Mouse (Mus musculus) neural tube, embryonic 13.5 days (tissue): ENCODE measurements around the gene Hspb11. TPM values are rescaled to one million over a fixed set of nuclear protein-coding genes. Genes with fewer than 3 reads are reported as not detected.

ENCODE experiments used
- ATAC-seq: fragments of 200-750 bp; cut with Nextera tagmentation; 2 replicates; pipeline ENCODE4 v1.8.0; 2017; ENCODE audit warnings: low read depth, mild to moderate bottlenecking, moderate TSS enrichment, moderate library complexity
- H3K27ac ChIP-seq: fragments of 300-500 bp; sonication (generic); replicated peaks from 2 replicates; pipeline ENCODE4 v1.5.1; 2015; ENCODE audit warnings: moderate library complexity, mild to moderate bottlenecking, inconsistent platforms
- H3K27me3 ChIP-seq: fragments of 300-500 bp; sonication (generic); 2 replicates; pipeline ENCODE4 v1.6.1; 2015; ENCODE audit warnings: mild to moderate bottlenecking, inconsistent platforms
- H3K36me3 ChIP-seq: fragments of 300-500 bp; sonication (generic); 2 replicates; pipeline ENCODE4 v1.6.1; 2015; ENCODE audit warnings: mild to moderate bottlenecking, inconsistent platforms
- H3K4me1 ChIP-seq: fragments of 300-500 bp; sonication (generic); replicated peaks from 2 replicates; pipeline ENCODE4 v1.6.1; 2015; ENCODE audit warnings: inconsistent platforms
- H3K4me2 ChIP-seq: fragments of 300-500 bp; sonication (generic); 2 replicates; pipeline ENCODE4 v1.6.1; 2015; ENCODE audit warnings: inconsistent platforms, mild to moderate bottlenecking, moderate library complexity
- H3K4me3 ChIP-seq: fragments of 300-500 bp; sonication (generic); 2 replicates; pipeline ENCODE4 v1.5.1; 2015; ENCODE audit warnings: mild to moderate bottlenecking, inconsistent platforms
- H3K9ac ChIP-seq: fragments of 300-500 bp; sonication (generic); 2 replicates; pipeline ENCODE4 v1.6.1; 2015; ENCODE audit warnings: moderate library complexity, mild to moderate bottlenecking, inconsistent platforms
- H3K9me3 ChIP-seq: fragments of 300-500 bp; sonication (generic); 2 replicates; pipeline ENCODE4 v1.6.1; 2016; ENCODE audit warnings: inconsistent platforms
- WGBS: fragments of 180-500 bp; shearing (Covaris S2); methylation state at CpG from one replicate; pipeline ENCODE4 v1.1.7; 2015; 5-methylcytosine and 5-hydroxymethylcytosine counted together
- polyA plus RNA-seq: library from polyadenylated mRNA; unstranded; fragments of >200 nt; fragmentation: Nextera tagmentation; extraction: Ambion mirVana; gene quantifications from 2 replicates; pipeline ENCODE4 v1.2.1, GENCODE M21; 2015

Hspb11 gene
- polyA plus RNA-seq, 1 experiment from 2014 or later = 47.1 TPM

DNA sequence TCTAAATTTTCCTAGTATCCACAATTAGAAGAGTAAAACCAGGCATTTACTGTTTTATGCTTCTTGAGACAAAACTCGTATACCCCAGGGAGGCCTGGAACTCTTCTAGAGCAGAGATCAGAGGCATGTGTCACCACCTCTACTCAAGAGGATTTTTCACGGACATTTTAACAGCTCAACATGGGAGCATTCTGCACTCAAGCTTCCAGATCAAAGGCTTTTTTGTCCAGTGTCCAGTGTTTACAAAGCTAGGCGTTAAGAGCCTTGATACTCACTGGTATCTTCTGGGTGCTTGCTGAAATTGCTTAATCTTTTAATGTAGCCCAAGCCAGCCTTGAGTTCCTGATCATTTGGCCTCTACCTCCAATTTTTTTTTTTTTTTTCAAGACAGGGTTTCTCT lies 21.2 kb upstream of the Hspb11 start:
- Histone ChIP-seq H3K9ac (no peak overlapping the region), H3K4me3 (no peak overlapping the region), H3K27me3 (no peaks in the 10 kb centered on the region), H3K4me2 (no peak overlapping the region), H3K4me1 (no peaks in the 10 kb centered on the region), H3K9me3 (no peaks in the 10 kb centered on the region), H3K36me3 (peaks cover 56% of the 10 kb centered on the region), H3K27ac (no peak overlapping the region)
- no peak for ATAC-seq
- WGBS = 52% methylated on average over 3 of the region's 3 CpGs

DNA sequence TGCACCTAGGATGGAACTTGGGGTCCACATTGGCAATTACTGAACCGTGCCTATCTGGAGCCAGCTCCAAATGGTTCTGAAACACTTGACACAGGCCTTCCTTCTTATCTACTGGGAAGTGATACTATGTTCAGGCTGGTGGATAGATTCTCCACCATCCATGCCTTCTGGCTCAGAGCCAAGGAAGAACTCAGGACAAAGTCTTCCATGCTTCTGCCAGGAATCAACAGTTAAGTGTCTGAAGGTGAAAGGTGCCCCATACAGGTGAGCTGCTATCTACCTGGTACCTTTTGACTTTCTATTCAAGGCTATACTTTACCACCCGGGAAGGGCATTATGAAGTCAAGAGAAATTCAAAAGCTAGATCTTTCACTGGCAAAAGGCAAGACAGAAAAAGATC lies 15.1 kb upstream of the Hspb11 start:
- H3K36me3 ChIP-seq = peaks cover 93% of the 10 kb centered on the region
- WGBS = 94% methylated on average over 2 of the region's 2 CpGs
- no peak overlapping the region for H3K4me3 ChIP-seq

DNA sequence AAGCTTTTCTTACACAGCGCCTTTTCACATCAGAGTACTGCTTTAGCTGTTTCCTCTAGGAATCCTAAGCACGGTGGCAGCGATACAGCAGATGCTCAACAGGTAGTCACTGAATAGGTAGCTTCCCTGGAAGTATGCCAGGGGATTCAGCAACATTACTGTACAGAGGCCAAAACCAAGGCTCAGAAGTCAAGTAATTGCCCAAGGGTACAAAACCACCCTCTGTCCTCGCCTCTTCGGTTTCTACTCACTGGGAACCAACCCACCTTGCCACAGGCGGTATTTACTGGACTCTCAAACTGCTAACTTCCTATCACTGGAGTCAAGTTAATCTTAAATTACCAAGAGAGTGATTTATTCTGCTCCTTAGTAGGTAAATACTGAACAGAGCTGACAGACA lies 13.2 kb upstream of the Hspb11 start:
- H3K36me3 ChIP-seq = peaks cover 74% of the 10 kb centered on the region
- no peak overlapping the region for H3K27ac ChIP-seq
- H3K27me3 ChIP-seq = no peaks in the 10 kb centered on the region
- 97% methylated on average over 6 of the region's 6 CpGs for WGBS
- no peak overlapping the region for H3K4me3 ChIP-seq
- no peak overlapping the region for H3K9ac ChIP-seq
- no peak for ATAC-seq
- peaks cover 12% of the 10 kb centered on the region for H3K4me1 ChIP-seq
- H3K4me2 ChIP-seq = no peak overlapping the region
- H3K9me3 ChIP-seq = no peaks in the 10 kb centered on the region

More for the DNA sequence above, 15.1 kb upstream of the Hspb11 start:
- H3K27ac ChIP-seq = no peak overlapping the region
- H3K27me3 ChIP-seq = no peaks in the 10 kb centered on the region
- ATAC-seq = no peak
- H3K9me3 ChIP-seq = no peaks in the 10 kb centered on the region
- no peak overlapping the region for H3K4me2 ChIP-seq
- no peaks in the 10 kb centered on the region for H3K4me1 ChIP-seq
- no peak overlapping the region for H3K9ac ChIP-seq

DNA sequence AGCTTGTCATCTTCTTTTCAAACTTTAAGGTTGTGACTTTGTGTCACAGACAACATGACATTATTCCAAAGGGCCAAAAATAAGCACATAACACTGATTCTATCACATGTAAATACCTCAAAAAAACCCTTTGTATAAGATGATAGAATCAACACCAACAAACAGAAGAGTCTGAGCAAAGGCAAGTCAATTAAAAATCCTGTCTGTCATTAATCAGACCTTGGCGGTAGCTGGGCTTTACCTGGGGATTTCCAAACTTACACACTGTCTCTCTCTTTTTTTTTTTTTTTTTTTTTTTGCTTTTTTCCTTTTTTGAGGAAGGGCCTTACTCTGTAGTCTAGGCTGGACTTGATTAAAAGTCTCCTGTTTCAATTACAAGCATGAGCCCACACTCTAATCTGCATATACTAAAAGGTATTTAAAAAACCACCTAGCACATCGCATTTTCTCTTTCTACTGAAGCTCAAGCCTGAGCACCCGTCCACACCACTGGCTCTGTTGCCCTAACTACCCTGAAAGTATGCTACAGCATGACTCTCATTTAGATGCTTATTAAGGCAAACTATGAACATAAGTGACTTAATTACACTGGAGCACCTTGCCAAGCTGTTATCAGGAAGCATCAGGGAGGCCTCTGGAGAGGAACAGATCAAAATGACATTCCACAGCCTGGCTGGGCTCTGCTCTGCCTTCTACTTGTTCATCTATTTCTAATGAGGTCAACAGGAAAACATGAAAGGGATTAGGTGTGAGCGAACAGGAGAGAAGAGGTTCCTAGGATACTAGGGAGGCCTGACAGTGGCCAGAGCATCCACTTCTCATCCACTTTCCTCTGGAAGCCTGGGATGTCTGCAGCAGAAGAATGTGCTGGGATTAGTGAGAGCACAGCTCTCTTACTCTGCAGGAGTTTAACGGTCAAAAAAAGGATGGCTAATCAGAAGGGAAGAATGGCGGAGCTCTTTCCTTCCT lies 9.7 kb upstream of the Hspb11 start:
- no peaks in the 10 kb centered on the region for H3K27me3 ChIP-seq
- H3K36me3 ChIP-seq = peaks cover 52% of the 10 kb centered on the region
- no peak overlapping the region for H3K4me3 ChIP-seq
- peak overlapping the region; percentile 70 for H3K27ac ChIP-seq
- no peak overlapping the region for H3K4me2 ChIP-seq
- 68% methylated on average over 6 of the region's 6 CpGs for WGBS
- peaks cover 23% of the 10 kb centered on the region for H3K4me1 ChIP-seq
- no peak overlapping the region for H3K9ac ChIP-seq
- ATAC-seq = no peak
- H3K9me3 ChIP-seq = no peaks in the 10 kb centered on the region

DNA sequence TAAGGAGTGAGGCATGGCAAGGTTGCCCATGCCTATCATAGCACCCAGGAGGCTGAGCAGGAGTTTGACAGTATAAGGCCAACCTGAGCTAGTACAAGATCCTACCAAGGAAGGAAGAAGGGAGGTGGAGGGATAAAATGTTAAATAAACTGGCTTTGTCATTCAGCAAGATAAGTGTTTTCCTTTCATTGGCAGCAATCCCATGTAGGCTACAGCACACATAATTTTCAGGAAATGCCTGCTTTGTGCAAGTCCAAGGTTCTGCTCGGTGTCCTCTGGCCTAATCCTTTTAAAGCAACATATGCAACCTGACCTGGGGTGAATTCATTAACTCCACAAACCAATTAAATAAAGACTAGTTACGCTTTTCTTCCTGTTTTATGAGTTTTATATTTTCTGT lies 8.0 kb upstream of the Hspb11 start:
- ATAC-seq = no peak
- no peak overlapping the region for H3K4me3 ChIP-seq
- no peak overlapping the region for H3K27ac ChIP-seq
- peaks cover 40% of the 10 kb centered on the region for H3K4me1 ChIP-seq
- no peaks in the 10 kb centered on the region for H3K9me3 ChIP-seq
- no peak overlapping the region for H3K9ac ChIP-seq
- 72% methylated on average over 2 of the region's 2 CpGs for WGBS
- no peaks in the 10 kb centered on the region for H3K27me3 ChIP-seq
- H3K4me2 ChIP-seq = no peak overlapping the region
- peaks cover 34% of the 10 kb centered on the region for H3K36me3 ChIP-seq

DNA sequence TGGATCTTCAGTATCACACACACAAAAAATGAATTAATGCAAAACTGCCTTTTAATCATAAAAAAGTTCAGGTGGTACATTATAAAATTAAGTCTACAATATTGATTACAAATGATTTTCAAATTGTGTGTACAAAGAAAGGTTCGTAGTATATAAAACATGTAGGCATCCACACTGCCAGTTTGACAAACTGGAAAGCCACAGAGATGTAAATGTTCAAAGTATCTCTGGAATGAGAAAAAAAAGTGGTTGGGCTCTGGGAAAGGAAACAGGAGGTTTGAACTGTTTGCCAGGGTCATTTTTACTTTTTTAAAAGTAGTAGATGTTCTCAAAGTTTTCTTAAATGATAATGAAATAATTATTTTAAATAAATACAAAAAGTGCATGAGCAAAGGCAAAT lies 7.4 kb upstream of the Hspb11 start:
- Histone ChIP-seq H3K36me3 (peaks cover 28% of the 10 kb centered on the region), H3K27ac (no peak overlapping the region), H3K4me2 (no peak overlapping the region), H3K9me3 (no peaks in the 10 kb centered on the region), H3K4me3 (no peak overlapping the region), H3K27me3 (no peaks in the 10 kb centered on the region), H3K4me1 (peaks cover 45% of the 10 kb centered on the region), H3K9ac (no peak overlapping the region)
- WGBS = 87% methylated on average over 1 of the region's 1 CpGs
- no peak for ATAC-seq

DNA sequence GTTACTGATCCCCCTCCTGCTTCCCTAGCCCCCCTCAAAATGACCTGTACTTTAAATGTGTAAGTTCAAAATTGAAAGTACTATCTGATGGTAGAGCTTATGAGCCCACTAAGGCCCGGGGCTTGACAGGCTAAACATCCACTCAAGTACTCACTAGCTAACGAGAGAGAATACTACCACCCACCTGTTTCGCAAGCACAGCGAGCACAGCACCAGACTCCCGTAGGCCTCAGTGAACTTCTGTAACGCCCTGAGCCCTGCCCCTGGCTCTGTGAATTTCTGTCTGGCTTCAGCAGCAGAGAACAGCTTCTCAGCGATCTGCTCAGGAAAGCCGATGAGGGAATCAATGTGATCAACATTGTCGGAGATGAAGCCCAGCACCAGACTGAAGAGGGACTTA lies 6.3 kb upstream of the Hspb11 start:
- H3K9ac ChIP-seq = no peak overlapping the region
- no peaks in the 10 kb centered on the region for H3K27me3 ChIP-seq
- H3K27ac ChIP-seq = no peak overlapping the region
- 87% methylated on average over 9 of the region's 9 CpGs for WGBS
- no peak for ATAC-seq
- peaks cover 17% of the 10 kb centered on the region for H3K36me3 ChIP-seq
- H3K4me1 ChIP-seq = peaks cover 55% of the 10 kb centered on the region
- H3K4me3 ChIP-seq = no peak overlapping the region
- no peaks in the 10 kb centered on the region for H3K9me3 ChIP-seq
- H3K4me2 ChIP-seq = no peak overlapping the region

DNA sequence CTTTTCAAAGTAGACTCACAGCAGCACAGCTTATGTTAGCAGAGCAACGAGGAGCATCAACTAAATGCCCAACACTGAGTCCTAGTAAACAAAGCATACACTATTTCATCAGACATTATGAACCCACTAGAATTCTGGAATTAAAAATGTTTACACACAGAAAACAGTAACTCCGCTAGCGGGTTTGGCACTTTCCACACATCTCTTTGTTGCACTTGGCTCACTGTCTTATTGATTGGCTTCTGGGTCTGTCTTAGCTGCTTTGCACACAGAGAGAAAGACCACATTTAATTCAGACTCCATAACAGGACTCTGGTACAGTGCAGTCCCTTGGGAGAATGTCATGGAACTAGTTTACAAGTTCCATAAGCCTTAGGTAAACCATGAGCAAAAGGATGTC lies 5.3 kb upstream of the Hspb11 start:
- Histone ChIP-seq H3K27ac (no peak overlapping the region), H3K9me3 (no peaks in the 10 kb centered on the region), H3K4me3 (no peak overlapping the region), H3K9ac (no peak overlapping the region), H3K4me2 (no peak overlapping the region), H3K36me3 (peaks cover 10% of the 10 kb centered on the region), H3K27me3 (no peaks in the 10 kb centered on the region), H3K4me1 (peaks cover 61% of the 10 kb centered on the region)
- no peak for ATAC-seq
- WGBS = 89% methylated on average over 3 of the region's 3 CpGs

DNA sequence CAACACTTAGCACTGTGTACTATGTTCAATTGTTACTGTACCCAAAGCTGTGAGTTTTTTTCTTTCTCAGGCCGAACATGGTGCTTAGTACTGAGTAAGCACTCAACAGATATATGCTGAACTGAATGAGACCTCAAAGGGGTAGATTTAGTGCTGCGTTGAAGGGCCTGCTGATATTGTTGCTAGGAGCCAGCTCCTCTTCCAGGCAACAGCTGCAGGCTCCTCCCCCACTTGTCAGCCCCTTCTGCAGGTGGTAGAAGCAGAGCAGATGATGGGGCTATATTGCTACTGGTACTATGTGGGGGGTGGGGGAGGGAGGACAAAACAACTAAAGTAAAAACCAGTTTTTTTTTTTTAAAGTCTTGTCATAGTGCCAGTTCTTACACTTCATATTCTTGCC lies 3.9 kb upstream of the Hspb11 start:
- H3K4me1 ChIP-seq = peaks cover 56% of the 10 kb centered on the region
- peaks cover 9% of the 10 kb centered on the region for H3K36me3 ChIP-seq
- H3K4me3 ChIP-seq = no peak overlapping the region
- peak overlapping the region; percentile 46; the same call in 1 of the 2 replicates for H3K27ac ChIP-seq
- H3K27me3 ChIP-seq = no peaks in the 10 kb centered on the region
- H3K4me2 ChIP-seq = no peak overlapping the region
- H3K9me3 ChIP-seq = no peaks in the 10 kb centered on the region
- 21% methylated on average over 2 of the region's 2 CpGs for WGBS
- 0 out of 2 replicates have a peak overlapping the region, but pooled peaks have one; percentile 17 for H3K9ac ChIP-seq
- no peak for ATAC-seq

DNA sequence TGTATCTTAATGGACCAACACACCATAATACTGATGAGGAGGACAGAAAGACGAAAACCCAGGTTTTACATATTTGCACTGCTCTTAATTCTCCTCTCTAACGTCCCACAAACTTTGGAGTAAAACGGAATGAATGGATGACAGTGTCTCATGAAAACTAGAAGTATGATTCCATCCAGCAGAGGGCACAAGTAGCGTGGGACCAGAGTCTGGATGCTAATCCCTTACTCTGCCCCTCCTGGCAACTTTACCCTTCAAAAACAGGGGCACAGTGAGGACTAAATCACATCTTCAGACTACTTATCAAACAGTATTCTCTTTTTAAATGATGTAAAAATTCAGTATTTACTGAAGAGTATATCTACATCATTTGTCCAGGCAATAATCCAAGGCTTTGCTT lies 2.9 kb upstream of the Hspb11 start:
- Histone ChIP-seq H3K4me2 (no peak overlapping the region), H3K36me3 (peaks cover 9% of the 10 kb centered on the region), H3K9me3 (no peaks in the 10 kb centered on the region), H3K27ac (no peak overlapping the region), H3K9ac (no peak overlapping the region), H3K4me1 (peaks cover 57% of the 10 kb centered on the region), H3K27me3 (no peaks in the 10 kb centered on the region), H3K4me3 (no peak overlapping the region)
- 30% methylated on average over 4 of the region's 4 CpGs for WGBS
- no peak for ATAC-seq

DNA sequence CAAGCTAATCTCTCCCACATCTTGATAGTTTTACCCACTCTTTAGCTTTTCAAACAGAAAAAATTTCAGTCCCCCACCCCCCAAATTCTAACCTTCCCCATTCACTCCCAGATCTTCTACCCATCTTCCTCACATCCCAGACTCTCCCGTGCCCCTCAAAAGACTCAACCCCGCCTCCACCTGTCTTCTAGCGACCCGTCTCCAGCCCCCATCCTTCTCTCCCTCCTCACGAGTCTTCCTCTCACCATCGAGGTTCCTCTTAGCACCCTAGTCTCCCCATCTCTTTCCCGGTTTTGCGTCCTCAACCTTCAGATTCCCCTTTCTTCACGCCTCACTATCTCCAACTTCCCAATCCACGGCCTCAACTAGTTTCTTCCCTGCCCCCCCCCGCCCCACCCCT lies 871 bp upstream of the Hspb11 start:
- peak overlapping the region; percentile 80 for H3K4me3 ChIP-seq
- H3K27me3 ChIP-seq = no peaks in the 10 kb centered on the region
- ATAC-seq = no peak; the same call in 1 of the 2 replicates
- peak overlapping the region; percentile 85 for H3K9ac ChIP-seq
- no peaks in the 10 kb centered on the region for H3K36me3 ChIP-seq
- 2% methylated on average over 11 of the region's 11 CpGs for WGBS
- H3K4me1 ChIP-seq = peaks cover 58% of the 10 kb centered on the region
- H3K4me2 ChIP-seq = peak overlapping the region; percentile 68
- no peaks in the 10 kb centered on the region for H3K9me3 ChIP-seq
- 0 out of 2 replicates have a peak overlapping the region, but pooled peaks have one; percentile 94 for H3K27ac ChIP-seq

DNA sequence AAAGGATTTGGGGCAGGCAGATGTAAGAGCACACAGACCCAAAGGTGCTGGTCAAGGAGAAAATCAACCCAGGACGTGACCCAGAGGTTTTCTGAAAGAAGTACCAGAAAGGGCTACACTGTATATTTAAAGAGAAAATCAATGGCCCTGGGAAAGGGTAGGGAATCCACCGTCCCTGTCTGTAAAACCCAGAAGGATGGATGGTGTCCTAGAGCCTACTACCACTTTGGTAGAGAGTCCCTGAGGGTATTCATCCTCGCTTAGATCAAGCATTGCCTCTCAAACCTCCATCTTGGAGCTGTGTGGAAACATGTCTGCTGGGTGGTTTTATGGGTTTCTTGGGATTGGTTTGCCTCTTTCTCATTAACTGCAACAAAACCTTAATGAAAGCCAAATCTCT lies 1.0 kb downstream of the Hspb11 start:
- WGBS = 12% methylated on average over 3 of the region's 3 CpGs
- H3K36me3 ChIP-seq = no peaks in the 10 kb centered on the region
- H3K9ac ChIP-seq = peak overlapping the region; percentile 85
- 0 out of 2 replicates have a peak, but pooled peaks have one; percentile 6 for ATAC-seq
- H3K9me3 ChIP-seq = no peaks in the 10 kb centered on the region
- H3K4me3 ChIP-seq = peak overlapping the region; percentile 80
- no peaks in the 10 kb centered on the region for H3K27me3 ChIP-seq
- peak overlapping the region; percentile 69 for H3K4me2 ChIP-seq
- H3K4me1 ChIP-seq = peaks cover 44% of the 10 kb centered on the region
- H3K27ac ChIP-seq = peak overlapping the region; percentile 94
